Mouse (Mus musculus): ENCODE results near the gene Cmtm8.

Cmtm8 gene

DNA sequence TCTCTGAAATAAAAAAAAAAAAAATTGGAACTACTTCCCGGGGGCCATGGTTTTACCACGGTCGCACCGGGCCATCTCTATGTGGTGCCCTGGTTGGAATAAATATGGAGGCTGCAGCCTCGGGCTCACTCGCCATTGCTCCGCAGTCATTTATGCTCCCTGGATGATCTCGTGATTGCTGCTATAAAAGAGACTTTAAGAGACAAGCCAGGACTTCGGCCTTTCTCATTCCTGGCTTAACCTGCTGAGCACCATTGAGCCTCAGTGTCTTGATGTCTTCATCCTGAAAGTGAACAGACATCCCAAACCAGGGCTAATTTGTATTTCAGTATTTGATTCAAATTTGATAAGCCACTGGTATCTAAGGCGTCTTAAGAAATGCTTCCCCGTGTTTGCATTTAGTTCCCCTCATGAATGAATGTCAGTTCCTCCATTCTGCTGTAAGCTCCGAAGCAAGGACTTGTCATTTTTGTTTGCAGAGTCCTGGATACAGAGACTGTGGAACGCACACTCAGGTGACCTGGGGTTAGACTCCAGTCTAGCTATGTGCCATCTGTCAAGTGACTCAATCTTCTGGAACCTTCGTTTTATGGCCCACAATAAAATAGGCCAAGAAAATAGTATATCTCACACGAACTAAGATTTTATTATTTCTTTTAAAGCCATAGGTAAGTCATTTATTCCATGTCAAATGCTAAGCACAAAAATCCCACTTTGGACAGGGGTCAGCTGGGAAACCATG is 22.2 kb downstream of the Cmtm8 start:
- no peak for DNase-seq (ENCODE audit: low read depth, low spot score)

DNA sequence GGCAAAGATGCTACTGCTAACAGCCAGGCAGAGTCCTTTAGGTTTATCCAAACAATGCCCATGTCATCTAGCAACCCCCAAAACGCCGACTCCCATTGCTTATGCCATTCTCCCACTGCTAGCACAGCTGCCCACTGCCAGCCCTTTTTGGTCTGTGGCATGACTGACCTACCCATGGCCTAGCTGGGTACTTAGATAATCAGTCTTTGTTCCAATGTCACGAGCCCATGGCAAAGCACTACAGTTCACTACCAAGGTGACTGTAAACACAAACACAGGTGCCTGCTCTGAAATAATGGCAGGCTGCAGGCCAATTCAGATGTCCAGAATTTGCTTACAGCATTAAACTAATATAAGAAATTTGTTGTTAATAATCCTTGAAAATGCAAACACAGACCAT is 25.0 kb downstream of the Cmtm8 start:
- no peak for DNase-seq (ENCODE audit: low read depth, low spot score)

DNA sequence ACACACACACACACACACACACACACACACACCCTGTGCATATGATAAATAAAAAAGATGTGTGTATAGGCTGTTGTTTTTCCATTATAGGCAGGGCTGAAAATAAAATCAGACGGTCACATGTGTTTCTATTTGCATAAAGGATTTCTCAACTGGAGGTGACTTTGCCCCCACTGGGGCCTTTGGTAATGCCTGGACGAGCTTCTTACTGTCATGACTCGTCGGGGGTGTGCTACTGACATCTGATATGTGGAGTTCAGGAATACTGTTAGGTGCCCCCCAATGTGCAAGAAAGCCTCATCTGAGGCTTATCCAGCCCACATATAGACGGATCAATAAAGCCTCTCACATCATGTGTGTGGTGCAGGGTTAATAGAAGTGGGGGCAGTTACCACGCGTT is 26.9 kb downstream of the Cmtm8 start:
- DNase-seq (ENCODE audit: low read depth, low spot score), result no peak

DNA sequence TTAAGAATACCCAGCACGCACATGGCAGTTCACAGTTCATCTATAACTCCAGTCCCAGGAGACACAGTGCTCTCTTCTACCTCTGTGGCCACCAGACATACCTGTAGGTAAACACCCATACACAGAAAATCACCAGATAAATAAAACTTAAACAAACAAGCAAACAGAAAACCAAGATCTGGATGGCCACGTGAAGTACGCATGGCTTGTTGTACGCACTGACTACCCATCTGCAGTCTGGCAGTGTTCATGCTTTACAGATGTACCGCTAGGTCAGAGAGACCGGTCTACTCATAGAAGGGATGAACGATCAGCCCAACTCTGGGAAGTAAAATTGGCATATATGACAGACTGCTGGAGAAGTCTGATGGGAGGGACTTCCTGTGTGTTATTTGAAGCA is 27.8 kb downstream of the Cmtm8 start:
- DNase-seq (ENCODE audit: low read depth, low spot score), result no peak

DNA sequence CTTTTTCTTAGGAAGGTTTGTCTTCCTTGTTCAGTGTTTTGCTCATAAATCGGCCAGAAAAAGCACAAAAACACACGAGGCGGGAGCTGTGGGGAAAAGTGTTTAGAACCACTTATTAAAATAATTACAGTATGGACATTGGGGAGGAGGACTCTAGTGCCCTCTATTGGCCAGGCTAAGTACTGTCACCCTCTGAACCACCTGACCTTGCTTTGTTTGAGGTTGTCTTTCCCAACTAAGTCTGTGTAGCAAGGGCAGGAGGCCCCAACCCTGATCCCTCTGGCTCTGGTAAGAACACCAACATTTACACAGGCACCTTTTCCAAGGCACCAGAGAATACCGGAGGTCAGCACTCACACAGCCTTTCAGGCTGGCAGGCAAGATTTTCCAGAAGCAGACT is 28.6 kb downstream of the Cmtm8 start:
- DNase-seq (ENCODE audit: low read depth, low spot score), result peak; percentile 81

DNA sequence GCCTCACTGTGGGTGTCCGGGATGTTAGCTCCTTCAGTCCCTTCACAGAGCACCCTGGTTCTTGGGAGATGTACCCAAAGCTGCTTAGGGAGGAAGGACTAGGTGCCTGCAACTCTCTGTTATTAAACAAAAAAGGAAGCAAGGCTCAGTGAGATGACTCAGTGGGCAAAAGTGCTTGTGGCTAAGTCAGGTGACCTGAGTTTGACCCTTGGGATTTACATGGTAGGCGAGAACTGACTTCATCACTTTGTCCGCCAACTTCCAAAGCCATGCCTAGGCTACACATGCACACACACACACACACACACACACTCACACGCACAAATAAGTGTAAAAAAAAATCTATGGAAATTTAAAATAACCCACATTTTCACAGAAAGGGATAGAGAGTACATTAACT is 32.0 kb downstream of the Cmtm8 start:
- no peak for DNase-seq (ENCODE audit: low read depth, low spot score)

DNA sequence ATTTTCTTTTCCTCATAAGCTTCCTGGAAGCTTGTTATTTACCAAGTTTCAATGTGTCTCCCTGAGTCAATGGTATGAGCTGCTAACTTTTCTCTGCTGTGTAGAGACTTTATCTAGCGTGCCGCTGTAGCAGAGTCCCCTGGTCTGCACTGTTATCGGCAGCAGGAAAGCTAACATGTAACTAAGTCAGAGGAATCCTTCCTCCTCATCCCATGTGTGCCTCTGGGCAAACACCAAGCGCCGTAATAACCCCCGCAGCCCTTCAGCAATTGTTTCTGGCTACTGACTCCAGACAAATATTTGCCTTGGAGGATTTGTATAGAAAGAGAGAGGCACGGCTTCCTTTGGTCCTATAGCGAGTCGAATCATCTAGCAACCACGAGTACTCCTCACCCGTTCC is 33.1 kb downstream of the Cmtm8 start:
- no peak for DNase-seq (ENCODE audit: low read depth, low spot score)

DNA sequence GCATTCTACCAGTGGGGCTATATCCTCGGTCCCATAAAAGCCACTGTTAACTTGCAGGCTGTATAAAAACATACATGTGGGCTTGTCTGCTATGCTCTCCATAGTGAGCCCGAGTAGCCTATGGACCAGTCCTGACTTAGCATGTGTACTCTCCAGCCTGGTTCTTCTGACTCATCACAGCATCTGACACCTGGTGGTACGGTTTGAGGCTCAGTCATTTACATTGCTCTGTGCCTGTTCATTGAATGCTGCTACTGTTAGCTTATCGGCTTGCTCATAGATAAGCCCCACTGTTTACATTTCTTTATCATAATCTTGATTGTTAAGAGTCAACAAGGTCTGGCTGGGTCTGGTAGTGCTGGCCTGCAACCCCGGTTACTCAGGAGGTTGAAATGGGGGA is 35.3 kb downstream of the Cmtm8 start:
- no peak for DNase-seq (ENCODE audit: low read depth, low spot score)

DNA sequence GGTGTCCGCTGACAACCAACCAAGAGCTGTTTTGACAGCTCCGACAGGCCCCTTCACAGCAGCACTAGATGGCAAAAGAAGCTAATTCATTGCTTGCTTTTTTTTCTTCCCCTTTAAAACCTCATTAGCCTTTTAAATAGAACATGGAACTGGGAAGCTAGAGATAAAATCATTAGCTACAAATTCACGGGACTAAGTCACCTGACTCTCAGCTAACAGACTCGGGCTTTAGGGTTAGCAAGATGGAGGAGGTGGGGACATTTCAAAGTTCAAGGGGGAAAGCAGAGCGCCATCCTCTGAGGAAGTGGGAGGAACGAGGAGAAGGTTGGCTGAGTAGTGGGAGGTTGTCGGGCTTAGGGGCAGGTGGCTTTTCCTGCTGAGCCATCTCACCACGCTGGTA is 36.7 kb downstream of the Cmtm8 start:
- no peak for DNase-seq (ENCODE audit: low read depth, low spot score)

DNA sequence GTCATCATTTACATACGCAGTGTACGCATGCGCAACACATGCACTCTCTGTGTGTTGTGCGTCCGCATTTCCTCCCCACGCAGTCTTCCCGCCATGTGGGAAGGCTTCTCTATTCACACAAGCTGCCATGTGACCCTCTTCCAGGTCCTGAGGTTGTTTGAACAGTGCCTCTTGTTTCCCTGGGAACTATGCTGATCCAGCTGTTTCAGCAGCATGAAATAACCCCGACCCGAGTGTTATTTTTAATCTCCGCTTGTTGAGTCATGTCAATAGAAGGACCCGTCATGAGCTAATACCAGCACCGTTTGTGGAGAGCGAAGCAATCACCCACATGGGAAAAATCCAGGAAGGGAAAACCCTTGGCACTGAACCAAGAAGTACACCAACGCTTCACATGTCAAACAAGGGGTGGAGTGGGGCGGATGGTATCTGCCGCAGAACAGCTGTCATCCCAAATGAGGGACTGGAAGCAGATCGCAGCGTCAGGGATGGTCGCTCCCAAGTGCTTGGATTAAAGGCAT is 38.7 kb downstream of the Cmtm8 start:
- DNase-seq (ENCODE audit: low read depth, low spot score), result no peak

DNA sequence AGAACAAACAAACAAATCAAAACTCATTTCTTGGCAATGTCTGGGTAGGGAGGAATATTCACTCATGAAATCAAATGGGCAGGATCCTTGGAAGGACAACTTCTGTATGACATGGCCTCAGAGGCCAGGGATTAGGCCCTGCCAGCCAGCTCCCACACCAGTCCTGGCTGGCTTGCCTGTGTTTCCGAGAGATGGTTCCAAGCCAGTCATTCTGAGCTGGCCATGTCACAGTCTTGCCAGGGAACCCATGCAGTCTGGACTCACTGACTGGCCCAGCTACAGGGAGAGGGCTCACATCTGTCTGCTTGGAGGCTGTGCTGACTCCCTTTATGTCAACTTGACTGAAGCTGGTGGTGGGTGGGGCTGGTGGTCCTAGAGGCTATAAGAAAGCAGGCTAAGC is 41.8 kb downstream of the Cmtm8 start:
- DNase-seq (ENCODE audit: low read depth, low spot score), result no peak

DNA sequence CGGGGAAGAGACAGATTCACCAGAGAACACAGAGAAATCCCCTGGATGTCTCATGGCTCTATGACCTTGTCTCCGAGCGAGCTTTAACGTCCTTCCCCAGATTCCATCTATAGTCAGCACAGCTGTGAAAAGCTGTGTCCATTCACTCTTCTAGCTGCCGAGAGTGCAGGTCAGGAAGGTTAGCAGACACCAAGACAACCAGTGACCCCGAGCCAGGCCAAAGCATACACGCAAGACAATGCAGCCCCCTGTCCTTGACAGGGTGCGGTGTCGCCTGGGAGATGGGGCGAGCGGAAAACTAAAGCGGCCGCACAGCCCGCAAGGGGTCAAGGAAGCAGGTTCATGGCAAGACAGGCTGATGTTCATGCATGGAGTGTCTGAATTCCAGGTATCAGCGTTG is 42.7 kb downstream of the Cmtm8 start:
- DNase-seq (ENCODE audit: low read depth, low spot score), result no peak

DNA sequence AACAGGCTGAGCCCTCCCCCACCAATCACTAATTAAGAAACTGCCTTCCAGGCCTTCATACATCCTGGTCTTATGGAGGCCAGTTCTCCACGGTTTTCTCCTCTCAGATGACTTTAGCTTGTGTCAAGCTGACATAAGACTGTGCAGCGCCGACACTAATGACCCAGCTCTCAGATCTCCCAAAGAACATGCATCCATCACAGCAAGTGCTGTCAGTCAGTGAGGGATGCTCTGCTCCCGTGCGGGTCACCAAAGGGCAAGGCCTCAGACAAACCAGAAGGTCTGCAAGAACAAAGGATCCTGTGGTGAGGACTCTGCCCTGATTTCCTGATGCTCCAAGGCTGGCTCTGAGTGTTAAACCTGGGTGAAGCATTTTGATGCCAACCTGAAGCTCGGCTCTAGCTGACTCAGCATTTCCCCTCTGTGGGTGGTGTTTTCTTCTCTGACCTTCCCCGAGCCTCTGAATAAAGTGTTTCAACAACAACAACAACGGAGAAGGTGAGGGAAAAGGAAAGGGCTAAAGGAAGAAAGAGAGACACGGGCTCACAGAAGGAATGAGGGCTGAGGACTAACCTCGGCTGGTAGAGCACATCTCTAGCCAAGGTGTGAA is 44.4 kb downstream of the Cmtm8 start:
- no peak for DNase-seq (ENCODE audit: low read depth, low spot score)

DNA sequence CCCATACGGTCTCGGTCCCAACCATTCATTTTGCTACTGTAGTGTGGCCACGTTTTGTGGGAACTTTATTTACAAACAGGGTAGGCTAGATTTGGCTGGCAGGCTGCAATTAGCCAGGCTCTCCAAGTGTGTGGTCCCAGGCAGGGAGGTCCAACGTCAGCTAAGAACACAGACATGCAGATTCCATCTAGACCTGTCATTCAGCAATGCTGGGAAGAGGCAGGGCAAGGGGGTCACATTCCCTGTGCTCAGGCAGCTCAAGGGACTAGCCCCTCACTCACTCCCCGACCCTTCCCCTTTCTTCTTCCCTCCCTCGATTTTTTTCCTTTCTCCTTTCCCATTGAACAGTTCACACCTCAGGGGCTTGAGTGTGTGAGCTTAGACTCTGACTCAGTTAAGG is 45.1 kb downstream of the Cmtm8 start:
- no peak for DNase-seq (ENCODE audit: low read depth, low spot score)

DNA sequence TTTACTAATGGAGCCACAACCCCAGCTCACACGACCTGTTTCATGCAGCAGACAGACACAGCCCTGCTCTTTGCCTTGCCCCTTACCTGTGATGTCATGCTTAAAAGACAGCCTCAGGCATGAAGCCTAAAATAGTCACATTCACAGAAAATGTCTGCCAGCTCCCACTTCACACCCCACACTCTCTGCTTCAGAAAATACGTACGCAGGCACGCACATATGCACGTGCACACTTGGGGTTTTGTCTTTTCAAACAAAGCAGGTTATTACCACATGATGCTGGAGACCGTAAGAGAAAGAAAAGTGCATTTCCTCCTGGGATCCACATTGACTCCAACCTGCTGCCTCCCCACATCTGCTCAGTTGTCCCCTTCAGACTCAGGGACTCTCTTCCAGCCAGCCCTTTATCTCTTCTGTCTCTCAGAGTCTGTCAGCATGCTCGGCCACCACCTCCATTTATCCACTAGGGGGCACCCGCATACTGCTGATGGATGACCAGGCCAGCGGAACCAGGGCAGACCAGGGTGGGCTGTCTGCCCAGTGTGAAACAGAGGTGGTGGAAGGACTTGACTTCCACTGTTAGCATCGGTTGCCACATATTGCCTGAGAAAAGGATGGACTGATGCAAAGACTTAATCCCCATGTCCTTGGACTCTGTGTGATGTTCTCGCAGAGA is 46.5 kb downstream of the Cmtm8 start:
- DNase-seq (ENCODE audit: low read depth, low spot score), result peak; percentile 77

DNA sequence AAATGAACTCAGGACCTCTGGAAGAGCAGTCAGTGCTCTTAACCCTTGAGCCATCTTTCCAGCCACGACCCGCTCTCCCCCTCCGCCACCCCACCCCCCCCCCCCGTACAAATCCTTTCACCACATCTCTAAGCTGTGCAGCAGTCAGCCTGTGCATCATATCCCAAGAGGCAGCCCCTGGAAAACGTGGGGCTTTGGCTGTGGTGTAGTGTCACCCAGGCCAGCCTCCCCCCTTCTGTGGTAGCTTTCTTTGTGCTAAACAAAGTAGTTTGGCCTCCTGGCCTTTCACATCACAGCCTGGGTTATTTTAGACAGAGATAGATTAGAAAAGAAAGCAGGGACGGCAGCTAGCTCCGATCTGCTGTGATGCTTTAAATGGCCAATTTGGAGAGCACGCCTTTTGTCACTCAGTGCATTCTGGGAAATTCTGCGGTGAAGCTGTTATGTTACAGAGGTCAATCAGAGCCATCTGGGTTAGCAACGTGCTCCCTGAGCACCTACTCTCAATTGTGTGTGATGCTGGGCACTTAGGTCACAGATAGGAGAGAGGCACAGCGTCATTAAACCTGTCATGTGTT is 47.4 kb downstream of the Cmtm8 start:
- no peak for DNase-seq (ENCODE audit: low read depth, low spot score)

DNA sequence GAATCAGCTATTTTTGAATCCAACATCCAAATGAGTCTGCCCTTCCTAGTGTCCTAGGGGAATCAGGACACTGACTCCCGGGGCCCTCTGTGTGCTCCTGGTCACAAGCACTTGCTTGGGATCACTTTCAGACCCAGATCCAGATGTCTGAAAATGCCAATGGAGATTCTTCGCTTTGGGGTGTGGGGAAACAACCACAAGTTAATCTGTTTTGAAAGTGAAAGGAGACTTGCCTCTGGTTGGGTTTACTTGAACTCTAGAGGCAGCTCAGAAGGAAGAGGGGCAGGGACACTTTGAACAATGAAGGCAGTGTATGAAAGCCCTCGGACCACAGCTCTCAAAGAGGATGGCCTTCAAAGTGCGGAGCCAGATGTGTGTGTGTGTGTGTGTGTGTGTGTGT is 49.5 kb downstream of the Cmtm8 start:
- no peak for DNase-seq (ENCODE audit: low read depth, low spot score)

DNA sequence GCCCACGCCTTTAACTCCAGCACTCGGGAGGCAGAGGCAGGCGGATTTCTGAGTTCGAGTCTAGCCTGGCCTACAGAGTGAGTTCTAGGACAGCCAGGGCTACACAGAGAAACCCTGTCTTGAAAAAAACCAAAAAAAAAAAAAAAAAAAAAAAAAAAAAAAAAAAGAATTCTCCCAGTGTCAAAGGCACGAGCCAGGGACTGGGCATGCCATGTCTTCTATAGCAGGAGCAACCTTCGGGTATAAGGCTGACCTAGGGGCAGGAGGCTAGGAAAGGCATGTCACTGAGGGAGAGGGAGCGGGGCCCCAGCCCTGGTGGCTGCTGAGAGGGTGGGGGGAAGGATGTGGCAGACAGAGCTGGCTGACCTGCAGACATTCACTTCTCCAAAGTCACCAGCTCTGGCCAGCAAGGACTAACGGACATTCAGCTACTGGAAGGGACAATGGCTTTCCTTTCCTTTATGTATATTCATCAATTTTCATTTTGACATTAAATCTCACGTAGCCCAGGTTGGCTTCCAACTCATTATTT is 50.1 kb downstream of the Cmtm8 start:
- no peak for DNase-seq (ENCODE audit: low read depth, low spot score)

DNA sequence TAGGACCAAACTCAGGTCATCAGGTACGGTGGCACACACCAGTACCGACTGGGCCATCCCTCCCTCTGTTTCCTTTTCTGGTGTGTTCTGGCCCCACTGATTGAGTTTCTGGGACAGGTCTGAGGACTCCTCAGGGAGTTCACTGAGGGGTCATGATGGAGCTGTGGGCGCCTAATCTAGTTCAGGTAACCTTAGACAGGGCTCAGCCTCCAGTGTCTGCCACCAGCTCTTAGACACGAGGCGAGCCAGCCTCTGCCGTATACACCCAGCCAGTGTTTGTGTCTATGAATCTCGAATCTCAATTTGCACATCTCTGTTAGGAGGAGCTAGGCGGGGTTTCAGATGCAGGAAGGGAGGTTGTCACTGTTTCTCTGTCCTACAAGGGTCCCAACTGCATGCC is 54.0 kb downstream of the Cmtm8 start:
- no peak for DNase-seq (ENCODE audit: low read depth, low spot score)

DNA sequence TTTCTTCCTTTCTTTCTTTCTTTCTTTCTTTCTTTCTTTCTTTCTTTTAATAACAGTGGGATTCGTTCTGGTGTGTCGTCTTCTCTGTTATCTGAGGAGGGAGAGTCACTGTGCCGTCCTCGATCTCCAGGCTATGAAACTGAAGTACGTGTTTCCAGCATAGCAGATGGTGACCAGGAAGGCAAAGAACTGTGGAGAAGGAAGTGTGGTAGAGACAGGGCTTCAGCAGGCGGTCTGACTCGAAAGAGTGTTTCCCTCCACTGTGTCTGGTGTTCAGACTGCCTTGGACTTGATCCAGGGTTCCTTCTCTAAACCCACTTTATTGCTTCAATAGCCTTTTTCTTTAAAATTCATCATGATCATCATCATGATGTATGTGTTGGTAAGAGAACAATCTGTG is 54.4 kb downstream of the Cmtm8 start:
- DNase-seq (ENCODE audit: low read depth, low spot score), result no peak

DNA sequence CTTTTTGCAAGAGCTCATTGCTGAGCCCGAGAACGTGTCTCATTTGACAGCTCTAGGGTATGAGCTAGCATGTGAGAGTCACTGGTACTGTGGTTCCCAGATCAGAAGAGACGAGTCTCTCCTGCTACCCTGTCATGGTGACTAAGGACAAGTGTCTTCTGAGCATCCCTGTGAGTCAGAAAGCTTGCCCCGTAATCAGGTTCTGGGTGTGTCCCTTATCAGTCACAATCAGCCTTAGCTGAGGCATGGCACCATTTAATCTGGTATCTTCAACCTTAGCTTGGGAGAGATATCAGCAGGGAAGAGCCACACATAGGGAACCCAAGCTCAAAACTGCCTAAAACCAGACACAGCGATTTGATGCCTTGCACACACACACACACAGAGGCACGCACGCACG is 55.3 kb downstream of the Cmtm8 start:
- no peak for DNase-seq (ENCODE audit: low read depth, low spot score)

DNA sequence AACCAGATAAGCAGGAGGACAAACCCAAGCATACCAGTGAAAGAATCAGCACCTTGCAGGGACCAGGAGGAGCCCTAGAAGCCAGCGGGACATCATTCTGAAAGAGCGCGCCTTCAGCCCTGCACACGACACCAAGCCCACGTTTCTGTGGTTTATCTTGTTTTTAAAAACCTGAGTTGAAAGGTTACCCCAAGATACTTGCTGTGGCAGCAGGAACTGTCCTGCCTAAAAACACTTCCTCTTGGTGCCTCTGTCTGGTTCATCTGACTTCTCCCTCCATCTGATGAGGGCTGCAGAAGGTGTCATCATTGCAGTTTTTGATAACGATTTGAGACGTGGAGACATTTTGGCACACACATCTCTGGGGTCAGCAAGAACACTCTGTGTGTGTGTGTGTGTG is 56.2 kb downstream of the Cmtm8 start:
- DNase-seq (ENCODE audit: low read depth, low spot score), result no peak
